Mouse (Mus musculus): ENCODE results near the gene Mgarp.
A peak's percentile ranks its signal among the peaks of the same experiment; 100 is the strongest.

- peak; percentile 56; the same call in 1 of the 2 replicates for TF ChIP-seq CTCF (IDR thresholded peaks at IDR 0.05; ENCODE audit: extremely low read depth, insufficient read depth, insufficient read length, insufficient replicate concordance)
- TF ChIP-seq POLR2A (IDR thresholded peaks at IDR 0.05; ENCODE audit: low read depth, low read length): no peak
These were observed 43.1 kb downstream of the Mgarp start for GRCm38 (mm10) chr3:51353325-51354033.
